Mouse (Mus musculus) ovary, adult 18-20 months (tissue): ENCODE results near the gene Krt83.
"Not testable (repeated sequence)": the region's sequence is repeated elsewhere in the genome, so short reads cannot be mapped to it uniquely, and the experiment has no call there.

Experiments
- DNase-seq: peaks from one replicate; pipeline ENCODE4 v3.0.0; 2022; ENCODE audit warnings: low spot score, mixed read lengths

Krt83 gene

GRCm38 (mm10) chr15:101491431-101491830 is at the start of gene Krt83:
Gene Krt83, minus strand, starts transcription at chr15:101491512.
- DNase-seq = no peak

- no peak for DNase-seq
These were observed 47.2 kb upstream of the Krt83 start for GRCm38 (mm10) chr15:101538580-101538900.

GRCm38 (mm10) chr15:101537864-101538579 is 46.7 kb upstream of the Krt83 start:
- no peak for DNase-seq

GRCm38 (mm10) chr15:101536054-101536850 is 44.9 kb upstream of the Krt83 start:
- DNase-seq = no peak

- no peak for DNase-seq
These were observed 41.4 kb upstream of the Krt83 start, which contains the start of gene Krt84 for GRCm38 (mm10) chr15:101532720-101533119. Gene Krt84, minus strand, starts transcription at chr15:101532820.

- no peak for DNase-seq
These were observed 31.4 kb upstream of the Krt83 start for GRCm38 (mm10) chr15:101522556-101523232.

- peak; percentile 37 for DNase-seq
These were observed 28.5 kb upstream of the Krt83 start for GRCm38 (mm10) chr15:101519792-101520191.

- DNase-seq = not testable (repeated sequence)
These were observed 25.8 kb upstream of the Krt83 start, which contains the start of gene Gm49425 for GRCm38 (mm10) chr15:101517161-101517560. Gene Gm49425, minus strand, starts transcription at chr15:101517261.

GRCm38 (mm10) chr15:101508247-101508646 is 16.9 kb upstream of the Krt83 start:
- DNase-seq = no peak

GRCm38 (mm10) chr15:101506896-101507758 is 15.8 kb upstream of the Krt83 start:
- peak; percentile 71 for DNase-seq

GRCm38 (mm10) chr15:101497181-101497580 is 5.9 kb upstream of the Krt83 start:
- DNase-seq = peak; percentile 36

- no peak for DNase-seq
These were observed 4.0 kb upstream of the Krt83 start for GRCm38 (mm10) chr15:101495266-101495665.

- no peak for DNase-seq
These were observed 2.9 kb upstream of the Krt83 start for GRCm38 (mm10) chr15:101494203-101494602.

- DNase-seq = no peak
These were observed 2.4 kb upstream of the Krt83 start for GRCm38 (mm10) chr15:101493713-101494112.

GRCm38 (mm10) chr15:101492718-101493117 is 1.4 kb upstream of the Krt83 start:
- no peak for DNase-seq

GRCm38 (mm10) chr15:101485911-101486635 is 5.2 kb downstream of the Krt83 start:
- DNase-seq = no peak

- DNase-seq = no peak
These were observed 6.4 kb downstream of the Krt83 start for GRCm38 (mm10) chr15:101484939-101485338.

- no peak for DNase-seq
These were observed 7.7 kb downstream of the Krt83 start for GRCm38 (mm10) chr15:101483646-101484045.

GRCm38 (mm10) chr15:101482056-101482455 is 9.3 kb downstream of the Krt83 start:
- DNase-seq = no peak

GRCm38 (mm10) chr15:101479666-101480060 is 11.6 kb downstream of the Krt83 start:
- no peak for DNase-seq
